Mouse (Mus musculus) fat pad, adult 2 months (tissue): ENCODE data around the gene Eml3.

Experiments used
- DNase-seq: peaks from one replicate; pipeline ENCODE4 v3.0.0-alpha.2; 2011; ENCODE audit warnings: low read depth, low spot score; ENCODE audit errors: extremely low read depth

Eml3 gene

DNA sequence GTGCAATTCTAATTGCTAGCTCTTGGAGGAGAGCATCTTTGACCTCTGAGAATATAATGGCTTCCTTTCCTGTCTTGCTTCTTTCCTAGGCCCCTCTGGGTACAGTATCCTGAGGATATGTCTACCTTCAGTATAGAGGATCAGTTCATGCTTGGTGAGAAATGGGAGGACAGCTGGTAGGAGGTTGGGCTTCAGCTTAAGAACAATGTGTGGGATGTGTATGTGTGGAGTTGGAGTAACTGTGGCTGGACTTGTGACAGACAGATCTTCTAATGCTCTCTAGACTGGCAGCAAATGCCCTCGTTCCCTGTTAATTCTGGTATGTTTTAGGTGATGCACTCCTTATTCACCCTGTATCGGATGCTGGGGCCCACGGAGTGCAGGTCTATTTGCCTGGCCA lies 15.1 kb upstream of the Eml3 start:
- DNase-seq: no peak

DNA sequence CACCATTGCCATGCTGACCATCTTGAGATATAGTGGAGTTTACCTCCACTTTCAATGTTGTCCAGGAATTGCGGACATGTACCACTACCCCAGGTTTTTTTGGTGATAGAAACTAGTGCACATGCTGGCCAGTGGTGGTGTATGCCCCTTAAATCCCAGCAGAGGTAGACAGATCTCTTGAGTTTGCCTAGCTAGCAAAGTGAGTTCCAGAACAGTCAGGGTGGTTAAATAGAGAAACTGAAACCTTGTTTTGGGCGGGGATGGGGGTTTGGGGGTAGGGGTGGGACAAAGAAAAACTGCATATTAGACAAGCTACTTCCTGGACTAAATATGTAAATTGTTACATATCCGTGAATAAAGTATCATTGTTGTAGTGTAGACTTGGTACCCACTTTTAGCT lies 10.4 kb upstream of the Eml3 start:
- no peak for DNase-seq

DNA sequence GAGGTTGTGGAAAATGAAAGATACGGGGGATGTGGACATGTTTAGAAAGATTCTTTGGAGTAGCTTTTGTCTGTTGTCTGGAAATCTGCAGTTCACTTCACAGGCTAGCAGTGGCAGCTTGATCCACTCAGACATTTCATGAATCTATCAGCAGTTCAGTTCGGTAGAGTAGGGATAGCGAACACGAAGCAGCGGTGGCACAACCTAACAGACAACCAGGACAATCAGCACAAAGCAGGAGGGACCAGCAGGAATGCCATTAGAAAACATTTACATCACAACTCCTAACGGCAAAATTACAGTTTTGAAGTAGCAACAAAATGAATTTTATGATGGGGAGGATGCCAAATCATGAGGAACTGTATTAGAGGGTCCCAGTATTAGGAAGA lies 9.7 kb upstream of the Eml3 start:
- DNase-seq: no peak

DNA sequence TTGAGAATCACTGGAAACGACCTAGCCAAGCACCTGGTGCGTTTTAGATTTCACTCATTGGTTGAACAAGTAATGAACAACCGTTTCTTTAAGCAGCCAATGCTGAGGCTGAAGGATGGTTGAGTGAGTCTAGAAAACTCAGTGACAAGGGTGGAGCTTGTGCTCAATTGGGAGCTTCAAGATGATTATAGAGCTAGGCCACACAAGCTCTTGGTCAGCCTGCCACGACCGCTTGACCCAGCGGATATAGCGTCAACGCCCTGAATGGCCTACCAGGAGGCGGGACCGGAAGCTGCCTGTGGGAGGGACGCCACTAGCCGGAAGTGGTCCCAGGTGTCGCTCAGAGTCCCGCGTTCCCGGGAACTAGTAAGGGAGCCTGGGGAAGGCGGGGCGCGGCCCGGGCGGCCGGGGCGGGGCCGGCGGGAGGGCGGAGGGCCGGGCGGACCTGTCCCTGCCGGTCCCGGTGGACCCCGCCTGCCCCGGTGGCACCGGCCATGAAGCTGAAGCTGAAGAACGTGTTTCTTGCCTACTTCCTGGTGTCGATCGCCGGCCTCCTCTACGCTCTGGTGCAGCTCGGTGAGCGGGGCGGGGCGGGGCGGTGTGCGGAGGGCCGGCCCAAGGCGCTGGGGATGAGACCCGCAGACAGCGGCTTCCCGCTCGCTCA lies 9.1 kb upstream of the Eml3 start, which contains the start of gene B3gat3:
B3gat3 (plus strand) TSS at position 302 of the 664 bp plus-strand sequence.
- no peak for DNase-seq

DNA sequence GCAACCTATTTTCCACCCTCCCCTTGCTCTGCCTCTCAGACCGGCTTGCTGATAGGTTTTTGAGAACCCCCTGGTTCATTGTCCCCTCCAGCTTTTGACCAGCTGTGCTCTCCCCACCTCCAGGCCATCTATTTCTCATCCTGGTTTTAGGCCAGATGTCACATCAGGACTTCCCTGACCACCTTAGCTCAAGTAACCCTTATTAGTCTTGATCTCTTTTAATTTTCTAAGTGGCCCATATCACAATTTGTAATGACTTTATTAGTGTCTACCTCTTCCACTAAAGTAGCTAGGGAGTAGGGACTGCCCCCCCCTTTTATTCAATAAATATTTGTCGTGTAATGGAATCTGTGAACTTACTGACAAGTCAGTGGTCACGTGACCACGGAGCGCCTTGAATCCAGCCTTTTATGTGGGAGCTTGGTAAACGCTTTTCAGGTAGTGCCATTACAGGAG lies 8.5 kb upstream of the Eml3 start:
- DNase-seq: no peak

DNA sequence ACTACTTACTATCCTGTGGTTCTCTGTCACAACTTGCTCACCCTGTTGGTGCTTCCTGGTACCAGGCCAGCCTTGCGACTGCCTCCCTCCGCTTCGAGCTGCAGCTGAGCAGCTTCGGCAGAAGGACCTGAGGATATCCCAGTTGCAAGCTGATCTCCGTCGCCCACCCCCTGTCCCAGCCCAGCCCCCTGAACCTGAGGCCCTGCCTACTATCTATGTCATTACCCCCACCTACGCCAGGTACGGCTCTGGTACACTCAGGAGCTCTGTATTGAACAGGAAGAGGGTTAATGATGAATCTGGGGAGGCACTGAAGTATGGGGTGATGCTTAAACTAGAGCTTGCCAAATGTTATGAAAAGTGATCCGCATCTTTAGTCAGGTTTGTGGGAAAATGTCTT lies 7.6 kb upstream of the Eml3 start:
- no peak for DNase-seq

DNA sequence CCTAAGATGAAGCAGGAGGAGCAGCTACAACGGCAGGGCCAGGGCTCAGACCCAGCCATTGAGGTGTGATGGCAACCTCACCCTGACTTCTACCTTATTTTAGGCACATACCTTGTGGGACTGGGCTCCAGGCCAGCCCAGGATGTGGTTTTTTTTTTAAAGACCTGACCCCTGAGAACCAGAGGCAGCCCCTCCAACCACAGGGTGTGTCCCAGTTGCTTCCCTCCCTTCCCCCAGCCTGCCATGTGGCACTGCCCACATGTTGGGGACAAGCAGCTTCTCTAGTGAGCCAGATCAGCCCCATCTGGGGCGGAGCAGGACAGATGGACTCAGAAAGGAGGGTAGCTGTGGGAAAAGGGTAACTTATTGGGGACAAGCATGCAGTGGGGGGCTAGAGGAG lies 2.6 kb upstream of the Eml3 start:
- DNase-seq: no peak

DNA sequence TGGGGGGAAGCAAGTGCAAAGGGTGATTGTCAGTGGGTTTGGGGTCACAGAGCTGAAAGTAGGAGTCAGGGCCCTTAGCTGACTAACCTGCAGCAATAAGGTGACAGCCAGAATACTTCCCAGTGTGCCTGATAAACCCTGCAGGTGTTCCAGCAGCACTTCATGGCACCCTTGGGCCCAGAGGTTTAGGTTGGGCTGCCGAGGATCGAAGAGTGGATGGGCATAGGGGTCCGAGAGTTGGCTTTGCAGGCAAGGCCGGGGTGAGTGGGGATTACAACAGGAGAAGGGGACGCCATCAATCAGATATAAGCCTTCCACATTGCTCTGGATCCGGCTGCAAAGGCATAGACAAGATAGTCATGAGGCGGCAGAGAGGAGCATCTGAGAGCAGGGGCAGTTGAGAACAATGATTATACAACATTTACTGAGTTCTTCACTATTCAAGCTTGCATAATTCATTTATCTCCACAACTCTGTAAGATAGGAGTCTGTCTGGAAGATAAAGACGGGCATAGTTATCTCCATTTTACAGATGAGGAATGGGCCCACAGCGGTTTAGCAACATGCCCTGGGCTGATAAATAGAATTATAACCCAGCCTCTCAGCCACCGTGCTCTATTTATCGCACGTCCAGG lies 1.3 kb upstream of the Eml3 start:
- DNase-seq: no peak

DNA sequence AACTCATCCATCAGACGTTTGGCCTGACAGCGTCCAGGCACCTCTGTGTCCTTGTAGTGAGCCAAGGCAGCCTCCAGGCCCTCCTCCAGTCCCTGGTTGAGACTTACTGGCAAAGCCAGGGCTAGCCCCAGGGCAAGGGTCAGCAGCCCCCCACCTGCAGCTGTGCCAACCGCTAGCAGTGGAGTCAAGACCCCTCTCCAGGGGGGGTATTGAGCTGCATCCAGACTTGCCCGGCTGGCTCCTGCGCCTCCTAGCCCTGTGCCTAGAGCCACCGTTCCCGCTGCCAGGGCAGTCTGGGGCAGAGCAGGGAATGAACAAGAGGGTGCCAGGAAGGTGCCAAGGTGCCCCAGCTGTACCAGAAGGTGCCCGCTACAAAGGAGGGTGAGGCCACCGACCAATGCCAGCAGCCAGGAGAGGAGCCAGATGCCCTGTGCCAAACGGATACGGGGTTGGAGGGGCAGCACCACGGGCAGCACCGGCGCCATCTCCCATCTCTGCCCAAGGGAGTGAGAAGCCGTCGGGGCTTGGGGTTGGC lies 596 bp upstream of the Eml3 start:
- DNase-seq: no peak

DNA sequence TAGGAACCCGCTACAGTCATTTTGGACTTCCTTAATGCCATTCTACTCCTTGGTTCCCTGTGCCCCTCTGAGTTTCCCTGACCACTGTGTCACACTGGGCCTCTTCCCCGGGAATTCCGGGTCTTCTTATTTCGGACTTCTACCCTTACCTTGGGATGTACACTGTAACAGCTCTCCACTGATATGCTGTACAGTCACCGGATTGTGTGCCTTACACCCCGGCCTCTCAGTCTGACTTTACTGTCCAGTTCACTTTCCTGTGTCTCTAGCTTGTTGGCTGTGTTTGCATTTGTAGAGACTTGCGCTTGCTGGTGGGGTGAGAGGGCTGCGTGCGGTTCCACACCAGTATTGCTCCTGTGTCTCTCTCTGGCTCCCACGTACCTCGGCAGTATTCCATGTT lies 765 bp downstream of the Eml3 start:
- DNase-seq: no peak

DNA sequence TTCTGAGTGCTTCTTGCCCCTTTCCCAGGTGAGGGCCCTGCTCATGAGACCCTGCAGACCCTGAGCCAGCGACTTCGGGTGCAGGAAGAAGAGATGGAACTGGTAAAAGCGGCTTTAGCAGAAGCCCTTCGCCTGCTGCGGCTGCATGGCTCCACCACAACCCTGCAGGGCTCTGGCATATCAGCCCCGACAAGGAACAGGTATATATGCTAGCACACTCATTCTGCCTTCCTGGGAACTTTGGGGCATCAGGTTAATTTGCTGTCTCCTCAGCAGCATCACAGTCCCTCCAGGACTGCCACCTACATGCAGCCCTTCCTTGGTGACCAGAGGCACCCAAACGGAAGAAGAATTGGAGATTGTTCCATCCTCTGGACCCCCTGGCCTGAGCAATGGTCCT lies 1.4 kb downstream of the Eml3 start:
- DNase-seq: no peak

DNA sequence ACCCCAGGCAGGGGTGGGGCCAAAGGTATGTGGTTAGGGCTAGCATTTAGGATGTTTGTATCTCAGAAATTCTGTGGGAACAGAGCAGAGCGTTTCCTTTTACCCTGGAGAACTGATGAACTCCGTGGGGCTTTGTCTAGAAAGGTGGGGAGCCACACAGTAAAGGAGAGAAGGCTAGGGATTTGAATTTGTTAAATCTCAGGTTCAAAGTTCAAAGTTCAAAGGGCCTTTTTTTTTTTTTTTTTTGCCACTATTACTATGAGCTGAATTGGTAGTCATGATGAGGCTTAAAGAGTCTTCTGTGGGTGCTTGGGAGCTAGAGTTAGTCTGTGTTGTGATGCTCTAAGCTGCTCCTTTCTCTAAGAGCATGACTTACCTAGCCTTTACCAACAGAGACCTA lies 7.4 kb downstream of the Eml3 start:
- no peak for DNase-seq

DNA sequence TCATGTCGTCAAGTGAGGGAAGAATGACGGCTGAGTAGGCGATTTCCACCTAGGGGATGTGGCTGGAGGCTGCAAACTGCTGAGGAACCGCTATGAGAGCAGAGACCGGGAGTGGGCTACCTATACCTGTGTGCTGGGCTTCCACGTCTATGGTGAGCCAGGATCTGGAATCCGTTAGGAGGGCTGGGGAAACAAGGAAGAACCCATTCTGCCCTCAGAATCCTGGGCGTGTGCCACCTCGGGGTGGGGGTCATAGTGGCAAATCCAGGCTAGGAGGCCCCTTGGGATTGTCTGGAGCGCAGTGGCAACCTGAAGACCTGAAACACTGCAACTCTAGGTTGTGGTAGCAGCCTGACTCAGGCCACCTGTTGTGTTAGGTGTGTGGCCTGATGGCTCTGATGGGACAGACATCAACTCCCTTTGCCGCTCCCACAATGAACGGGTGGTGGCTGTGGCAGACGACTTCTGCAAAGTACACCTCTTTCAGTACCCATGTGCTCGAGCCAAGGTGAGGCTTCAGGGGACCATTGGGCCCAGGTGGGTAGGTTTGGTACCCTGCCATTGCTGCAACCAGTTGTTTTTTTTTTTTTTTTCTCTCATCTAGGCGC lies 11.3 kb downstream of the Eml3 start:
- DNase-seq: no peak

DNA sequence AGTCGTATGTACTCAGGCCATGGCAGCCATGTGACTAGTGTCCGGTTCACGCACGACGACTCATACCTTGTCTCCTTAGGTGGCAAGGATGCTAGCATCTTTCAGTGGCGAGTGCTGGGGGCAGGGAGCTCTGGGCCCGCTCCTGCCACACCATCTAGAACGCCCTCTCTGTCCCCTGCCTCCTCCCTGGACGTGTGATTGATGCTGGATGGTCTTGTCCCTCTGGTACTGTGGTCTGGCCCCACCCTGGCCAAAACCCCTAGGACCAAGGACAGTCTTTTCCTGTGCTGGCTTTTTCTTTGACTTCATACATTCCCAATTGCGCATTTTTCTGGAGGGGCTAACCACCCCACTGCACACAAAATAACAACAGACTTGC lies 11.8 kb downstream of the Eml3 start:
- no peak for DNase-seq

DNA sequence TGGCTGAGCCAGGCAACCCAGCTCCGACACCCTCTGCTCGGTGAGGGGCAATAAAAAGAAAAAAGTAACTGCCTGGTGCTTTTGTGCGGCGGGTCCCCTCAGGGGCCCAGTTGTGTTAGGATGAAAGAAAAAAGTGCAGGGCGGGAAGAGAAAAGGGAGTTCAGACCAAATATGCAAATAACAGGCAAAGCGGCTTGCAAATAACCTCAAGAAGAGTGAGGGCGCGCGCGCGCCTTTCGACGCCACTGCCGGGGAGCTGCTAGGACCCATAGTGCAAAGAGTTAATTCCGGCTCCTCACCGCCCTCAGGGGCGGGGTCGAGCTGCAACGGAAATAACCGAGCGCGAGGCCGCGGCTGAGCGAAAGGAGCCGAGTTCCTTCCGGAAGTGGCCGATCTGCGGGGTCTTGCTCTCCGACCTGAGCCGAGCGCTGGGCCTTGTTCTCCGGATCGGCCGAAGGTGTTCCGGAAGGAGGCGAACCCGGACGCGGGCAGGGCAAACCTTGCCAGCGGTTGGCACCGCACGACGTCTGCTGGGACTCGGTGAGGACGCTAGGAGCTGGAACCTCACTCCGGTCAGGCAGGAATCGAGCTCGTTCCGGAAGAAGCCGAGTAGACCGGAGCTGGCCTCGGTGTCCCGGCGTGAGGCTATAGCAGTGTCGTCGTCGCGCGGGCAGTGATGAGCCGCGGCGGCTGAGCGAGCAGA lies 12.3 kb downstream of the Eml3 start, which contains the start of gene Mta2:
Mta2 (plus strand) TSS at position 361 of the 703 bp plus-strand sequence.
- peak; percentile 57 for DNase-seq

DNA sequence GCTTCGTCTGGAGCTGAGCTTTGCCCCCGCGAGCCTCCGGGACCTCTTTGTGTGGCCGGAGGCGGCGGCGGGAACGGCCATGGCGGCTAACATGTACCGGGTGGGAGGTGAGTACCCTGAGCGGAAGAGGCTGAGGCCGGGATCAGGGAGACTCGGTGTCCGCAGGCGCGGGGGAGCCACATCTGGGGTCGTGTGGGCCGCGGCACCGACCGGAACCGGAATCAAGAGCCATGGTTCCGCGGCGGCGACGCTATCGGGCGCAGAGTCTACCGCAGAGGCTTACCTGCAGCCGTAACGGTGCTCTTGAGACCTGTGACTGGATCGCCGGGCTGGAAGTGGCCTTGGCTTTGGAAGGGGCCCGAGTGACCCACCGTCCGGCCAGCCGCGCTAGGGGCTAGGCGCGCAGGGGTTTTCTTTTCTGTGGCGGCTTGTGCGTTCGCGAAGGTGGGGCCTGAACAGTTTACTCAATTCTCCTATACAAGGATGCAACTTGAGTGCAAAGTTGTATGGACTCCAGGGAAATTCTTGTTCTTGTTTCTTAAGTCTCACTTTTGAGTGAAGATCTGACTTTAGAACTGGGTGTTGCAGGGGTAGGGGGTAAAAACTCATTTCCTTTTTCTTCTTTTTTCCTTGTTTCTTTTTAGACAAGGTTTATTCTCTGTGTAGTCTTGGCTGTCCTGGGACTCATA lies 13.1 kb downstream of the Eml3 start:
- no peak for DNase-seq

DNA sequence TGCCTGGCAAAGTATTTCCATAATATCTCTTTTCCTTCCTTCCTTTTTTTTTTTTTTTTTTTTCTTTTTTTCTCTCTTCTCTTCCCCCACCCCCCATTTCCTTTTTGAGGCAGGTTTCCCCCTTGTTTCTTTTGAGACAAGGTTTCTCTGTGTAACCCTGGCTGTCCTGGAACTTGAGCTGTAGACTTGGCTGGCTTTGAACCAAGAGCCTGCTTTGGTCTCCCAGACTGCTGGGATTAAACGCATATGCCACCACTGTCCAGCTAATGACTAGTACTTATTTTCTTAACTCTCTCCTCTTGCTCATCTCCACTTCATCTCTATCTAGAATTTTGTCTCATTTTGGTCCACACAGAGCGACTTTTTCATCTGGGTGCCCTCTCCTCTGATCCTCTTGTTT lies 13.7 kb downstream of the Eml3 start:
- no peak for DNase-seq

DNA sequence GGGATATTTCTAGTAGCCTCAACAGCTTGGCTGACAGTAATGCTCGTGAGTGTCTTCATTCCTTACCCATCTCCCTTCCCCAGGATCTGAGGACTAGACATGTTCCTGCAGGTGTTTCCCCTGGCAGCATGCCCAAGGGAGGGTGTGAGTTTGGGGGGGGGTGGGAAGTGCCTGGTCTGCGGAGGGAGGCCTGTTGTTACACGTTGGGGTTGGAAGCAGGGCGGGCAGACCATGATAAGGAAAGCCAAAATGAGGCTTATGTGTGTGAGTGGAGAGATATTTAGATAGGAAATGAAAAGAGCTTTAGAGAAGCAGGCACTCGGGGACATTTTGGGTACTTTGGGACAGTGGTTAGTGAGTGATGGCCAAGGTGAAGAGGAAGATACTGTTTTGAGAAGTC lies 14.7 kb downstream of the Eml3 start:
- DNase-seq: peak; percentile 61

DNA sequence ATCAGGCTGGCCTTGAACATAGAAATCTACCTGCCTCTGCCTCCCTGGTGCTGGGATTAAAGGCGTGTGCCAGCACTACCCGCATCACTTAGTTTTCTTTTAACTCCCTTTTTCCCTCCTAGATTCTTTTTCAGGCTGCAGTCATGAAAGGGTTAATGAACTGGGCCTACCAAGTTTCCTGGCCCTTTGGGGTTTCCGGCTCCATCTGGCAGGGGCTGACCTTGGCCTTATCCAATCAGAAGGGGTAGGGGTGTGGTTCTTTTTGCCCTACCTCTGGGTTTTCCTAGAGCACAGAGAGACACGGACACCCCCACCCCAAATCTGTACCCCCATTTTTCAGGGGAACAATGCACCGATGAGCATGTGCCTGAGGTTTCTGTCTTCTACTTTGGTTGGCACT lies 15.4 kb downstream of the Eml3 start:
- no peak for DNase-seq

DNA sequence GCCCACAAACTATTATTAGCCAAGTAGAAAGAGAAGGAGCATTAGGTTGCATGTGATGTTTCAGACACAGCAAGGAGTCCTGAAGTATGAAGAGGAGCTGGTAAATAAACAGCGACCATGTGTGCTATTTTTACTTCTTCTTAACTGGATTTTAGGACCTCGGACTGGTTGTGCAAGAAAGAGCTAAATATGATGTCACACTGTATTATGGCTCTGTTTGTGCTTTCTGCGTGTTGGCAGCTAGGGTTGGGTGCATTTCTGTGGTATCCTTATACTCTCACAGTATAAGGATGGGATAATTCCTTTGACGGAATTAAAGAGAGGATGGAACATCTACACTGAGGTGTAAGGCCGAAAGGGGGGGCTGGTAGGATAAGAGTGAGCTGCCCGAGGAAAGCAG lies 15.9 kb downstream of the Eml3 start:
- no peak for DNase-seq

DNA sequence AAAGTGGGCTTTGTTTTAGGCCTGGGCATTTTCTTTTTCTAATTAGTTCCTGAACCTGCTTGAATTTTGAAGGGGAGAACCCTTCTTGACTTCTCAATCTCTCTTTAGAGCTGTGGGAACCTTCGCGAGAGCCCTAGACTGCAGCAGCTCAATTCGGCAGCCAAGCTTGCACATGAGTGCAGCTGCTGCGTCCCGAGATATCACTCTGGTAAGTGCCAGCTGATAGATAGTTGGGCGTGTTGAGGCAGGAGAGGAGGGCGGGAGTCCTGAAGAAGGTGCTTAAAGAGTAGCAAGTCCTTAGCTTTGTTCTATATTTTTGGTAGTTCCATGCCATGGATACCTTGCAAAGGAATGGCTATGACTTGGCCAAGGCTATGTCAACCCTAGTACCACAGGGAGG lies 17.6 kb downstream of the Eml3 start:
- no peak for DNase-seq
